13 mouse cellular contexts compared by ENCODE assay signal in genomic region chr17:74887039-74887438, GRCm38 (mm10).
"Had no signal": no experiment of that assay in that cellular context is flagged by ENCODE, and none has a peak within 500 bp of the region (broad histone marks: within the 10 kb centered on the region; RNA-seq: fewer than 3 reads in every experiment).

No protein-coding gene starts in this region.

- H3K4me3 ChIP-seq: limb, embryonic 13.5 days; liver, embryonic 12.5 days; megakaryocyte, embryonic 14.5 days; midbrain, embryonic 15.5 days; neural tube, embryonic 13.5 days had no signal

- H3K27me3 ChIP-seq: limb, embryonic 13.5 days; liver, embryonic 12.5 days; midbrain, embryonic 15.5 days; neural tube, embryonic 13.5 days had no signal

- H3K4me1 ChIP-seq: liver, embryonic 12.5 days; midbrain, embryonic 15.5 days; neural tube, embryonic 13.5 days had no signal

- H3K27ac ChIP-seq: limb, embryonic 13.5 days; liver, embryonic 12.5 days; macrophage; midbrain, embryonic 15.5 days; neural tube, embryonic 13.5 days; stomach, postnatal 0 days had no signal

- DNase-seq: lung, embryonic 14.5 days; right cerebral cortex, adult 18-20 months; right cerebral cortex, postnatal 25 days; thymus, adult 2 months; thymus, postnatal 25 days had no signal

- H3K36me3 ChIP-seq: limb, embryonic 13.5 days; liver, embryonic 12.5 days; midbrain, embryonic 15.5 days; neural tube, embryonic 13.5 days had no signal

- H3K9me3 ChIP-seq: limb, embryonic 13.5 days; liver, embryonic 12.5 days; midbrain, embryonic 15.5 days; neural tube, embryonic 13.5 days had no signal

- H3K4me2 ChIP-seq: limb, embryonic 13.5 days; liver, embryonic 12.5 days; lung, embryonic 14.5 days; midbrain, embryonic 11.5 days; midbrain, embryonic 15.5 days; neural tube, embryonic 13.5 days had no signal

- H3K9ac ChIP-seq: limb, embryonic 13.5 days; liver, embryonic 12.5 days; lung, embryonic 14.5 days; midbrain, embryonic 15.5 days; neural tube, embryonic 13.5 days had no signal
